Mouse (Mus musculus): ENCODE data around the gene Fam43a. TPM values are rescaled to one million over a fixed set of nuclear protein-coding genes. Genes with fewer than 3 reads are reported as not detected.

Gene Fam43a
- polyA plus RNA-seq (2016; fragmentation: Nextera tagmentation; extraction: Ambion mirVana), result 11.4 TPM in 2 replicates

DNA sequence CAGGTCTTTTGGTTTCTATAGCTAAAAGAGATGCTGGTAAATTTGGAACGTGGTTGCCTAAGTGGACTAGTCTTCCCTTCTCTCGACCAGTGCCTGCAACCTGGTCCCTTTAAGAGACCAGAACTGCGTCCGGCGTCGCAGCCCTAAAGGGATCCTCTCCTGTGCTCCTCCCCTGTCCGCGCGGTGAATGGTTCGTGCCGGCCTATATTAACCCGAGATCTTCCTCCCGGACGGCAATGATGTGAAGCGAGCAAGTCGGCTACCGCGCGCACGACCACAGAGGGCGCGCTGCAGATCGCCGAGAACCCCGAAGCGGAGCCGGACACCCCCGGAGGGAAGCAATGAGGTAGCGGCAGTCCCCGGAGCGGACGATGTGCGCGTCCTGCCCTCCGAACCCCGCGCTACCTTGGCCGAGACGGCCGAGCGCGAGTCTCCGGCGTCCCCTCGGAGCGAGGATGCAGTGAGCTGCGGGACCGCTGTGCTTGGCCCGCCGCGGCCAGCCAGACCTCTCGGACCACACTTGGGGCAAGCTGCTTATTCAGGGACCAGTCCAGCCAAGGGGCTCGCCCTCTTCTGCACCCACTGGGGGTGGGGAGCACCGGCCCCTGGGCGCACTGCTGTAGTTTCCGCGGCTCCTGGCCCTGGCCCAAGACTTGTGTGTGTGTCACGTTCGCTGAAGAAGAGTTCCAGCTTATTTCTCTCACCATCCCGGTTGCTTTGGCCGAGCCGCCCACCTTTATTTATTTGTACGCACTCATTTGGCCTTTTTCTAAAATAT, at the start of gene Fam43a:
Fam43a (plus strand) TSS at position 233 of the 778 bp plus-strand sequence.
- no peaks in the 10 kb centered on the region for H3K9me3 ChIP-seq (replicated peaks)
- no peaks in the 10 kb centered on the region for H3K36me3 ChIP-seq
- peak; percentile 92 for DNase-seq (ENCODE audit: low spot score)
- peak within 1 kb of the TSS; percentile 73 for H3K27ac ChIP-seq (replicated peaks)
- WGBS, result under 1% methylated on average over 63 of the region's 63 CpGs
- H3K4me1 ChIP-seq, result peaks cover 63% of the 10 kb centered on the region
- peak within 1 kb of the TSS; percentile 63 for H3K4me3 ChIP-seq
- H3K27me3 ChIP-seq (ENCODE audit: low read depth, poor library complexity, severe bottlenecking), result peaks cover 64% of the 10 kb centered on the region

DNA sequence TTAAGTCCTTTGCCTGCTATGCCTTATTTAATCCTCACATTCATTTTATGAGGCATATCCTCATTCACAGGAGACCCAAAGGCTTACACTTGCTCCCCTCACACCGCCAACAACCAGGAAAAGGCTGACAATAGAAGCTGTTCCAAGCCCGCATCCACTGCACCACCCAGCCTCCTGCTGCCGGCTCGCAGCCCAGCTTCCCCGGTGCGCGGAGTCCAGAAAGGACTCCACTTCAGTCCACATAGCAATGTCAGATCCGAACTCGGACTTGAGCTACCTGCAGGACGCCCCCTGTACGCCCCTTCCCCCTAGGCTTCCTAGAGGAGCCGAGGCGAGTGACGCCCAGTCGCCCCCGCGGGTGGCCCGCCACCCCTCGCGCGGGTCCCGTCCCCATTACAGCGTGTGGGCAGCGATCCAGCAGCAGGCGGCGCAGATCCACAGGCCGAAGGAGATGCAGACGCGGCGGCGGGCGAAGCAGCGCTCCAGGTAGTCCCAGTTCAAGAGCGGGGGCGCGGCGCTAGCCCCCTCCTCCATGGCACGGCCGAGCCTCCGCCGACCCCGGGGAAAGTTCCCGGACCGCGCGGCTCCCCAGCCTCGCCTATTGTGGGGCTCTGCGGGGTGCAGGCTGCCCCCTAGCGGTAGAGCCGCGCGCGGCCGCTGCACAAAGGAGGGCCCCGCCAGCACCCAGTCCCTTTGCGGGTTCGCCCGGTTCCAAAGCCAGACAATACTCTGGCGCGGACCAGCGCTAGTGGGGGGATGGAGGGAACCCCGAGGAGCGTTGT, 49.4 kb upstream of the Fam43a start:
- under 1% methylated on average over 63 of the region's 63 CpGs for WGBS
- peaks cover 8% of the 10 kb centered on the region; the same call in 1 of the 2 replicates for H3K9me3 ChIP-seq (replicated peaks)

DNA sequence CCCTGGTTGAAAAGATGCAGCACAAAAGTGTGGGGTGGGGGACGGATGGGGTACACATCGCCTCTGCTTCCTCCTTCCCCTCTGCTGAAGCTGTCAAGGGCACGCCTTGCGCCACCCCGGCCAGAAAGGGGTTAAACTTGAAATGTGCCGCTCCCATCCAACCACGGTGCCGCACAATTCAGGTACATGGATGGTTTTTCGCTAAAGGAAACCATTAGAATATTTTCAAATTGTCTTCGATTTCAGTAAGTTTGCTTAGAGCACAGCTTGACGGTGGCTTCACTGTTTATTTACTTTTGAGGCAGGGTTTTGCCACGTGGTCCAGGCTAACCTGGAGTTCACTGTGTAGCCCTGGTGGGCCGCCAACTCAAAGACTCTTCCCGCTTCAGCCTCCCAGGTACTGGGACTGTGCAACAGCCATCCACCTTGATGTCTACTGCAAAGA, 48.8 kb upstream of the Fam43a start, which contains the start of gene Tmem44:
Tmem44 (minus strand) TSS at position 95 of the 445 bp plus-strand sequence.
- peaks cover 9% of the 10 kb centered on the region for H3K27me3 ChIP-seq (ENCODE audit: low read depth, poor library complexity, severe bottlenecking)
- H3K4me3 ChIP-seq, result peak within 1 kb of the TSS; percentile 86
- H3K36me3 ChIP-seq, result peaks cover 27% of the 10 kb centered on the region
- peaks cover 14% of the 10 kb centered on the region; the same call in 1 of the 2 replicates for H3K9me3 ChIP-seq (replicated peaks)
- WGBS, result 8% methylated on average over 14 of the region's 14 CpGs
- no peak for DNase-seq (ENCODE audit: low spot score)
- H3K27ac ChIP-seq (replicated peaks), result peak within 1 kb of the TSS; percentile 97
- peaks cover 25% of the 10 kb centered on the region for H3K4me1 ChIP-seq

More for the DNA sequence above, 49.4 kb upstream of the Fam43a start:
- peak; percentile 88 for DNase-seq (ENCODE audit: low spot score)
- H3K4me1 ChIP-seq, result peaks cover 25% of the 10 kb centered on the region
- H3K36me3 ChIP-seq, result peaks cover 27% of the 10 kb centered on the region
- peak overlapping the region; percentile 97 for H3K27ac ChIP-seq (replicated peaks)
- H3K27me3 ChIP-seq (ENCODE audit: low read depth, poor library complexity, severe bottlenecking), result peaks cover 9% of the 10 kb centered on the region
- H3K4me3 ChIP-seq, result peak overlapping the region; percentile 86

DNA sequence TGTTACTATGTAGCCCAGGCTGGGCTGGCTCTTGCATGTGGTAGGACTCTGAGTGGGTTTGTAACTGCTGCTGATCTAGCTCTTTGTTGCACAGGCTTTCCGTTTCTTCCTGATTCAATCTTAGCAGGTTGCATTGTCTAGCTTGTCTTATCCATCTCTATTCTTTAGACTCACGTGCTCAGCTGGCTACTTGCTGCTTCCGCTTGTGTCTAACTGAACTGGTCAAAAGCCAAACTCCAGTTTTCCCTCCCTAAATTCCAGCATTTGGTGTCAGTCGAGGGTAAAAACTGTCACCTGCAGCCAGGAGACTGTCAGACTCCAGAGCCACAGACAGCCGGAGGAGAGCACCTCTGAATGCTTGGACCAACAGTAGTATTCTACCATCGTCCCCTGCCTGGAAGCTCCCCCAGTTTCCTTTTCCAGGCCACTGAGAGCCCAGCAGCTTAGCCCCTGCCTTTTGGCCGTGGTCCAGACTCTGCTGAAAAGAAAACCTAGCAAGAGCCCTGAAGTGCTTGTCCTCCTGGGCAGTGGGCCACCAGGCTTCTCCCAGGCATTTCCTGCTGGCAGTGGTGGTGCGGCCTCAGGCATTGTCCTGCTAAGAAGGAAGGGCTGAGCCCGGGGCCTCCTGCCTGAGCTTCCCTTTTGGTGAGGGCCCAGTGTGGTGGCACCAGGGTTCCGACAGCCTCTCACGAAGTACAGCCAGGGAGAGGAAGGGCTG, 46.7 kb upstream of the Fam43a start:
- Histone ChIP-seq H3K36me3 (peaks cover 31% of the 10 kb centered on the region), H3K27ac (replicated peaks) (0 out of 2 replicates have a peak overlapping the region, but pooled peaks have one; percentile 24), H3K27me3 (ENCODE audit: low read depth, poor library complexity, severe bottlenecking) (peaks cover 9% of the 10 kb centered on the region), H3K9me3 (replicated peaks) (peaks cover 30% of the 10 kb centered on the region; the same call in 1 of the 2 replicates), H3K4me1 (peaks cover 25% of the 10 kb centered on the region), H3K4me3 (no peak overlapping the region)
- 43% methylated on average over 11 of the region's 11 CpGs for WGBS
- no peak for DNase-seq (ENCODE audit: low spot score)

DNA sequence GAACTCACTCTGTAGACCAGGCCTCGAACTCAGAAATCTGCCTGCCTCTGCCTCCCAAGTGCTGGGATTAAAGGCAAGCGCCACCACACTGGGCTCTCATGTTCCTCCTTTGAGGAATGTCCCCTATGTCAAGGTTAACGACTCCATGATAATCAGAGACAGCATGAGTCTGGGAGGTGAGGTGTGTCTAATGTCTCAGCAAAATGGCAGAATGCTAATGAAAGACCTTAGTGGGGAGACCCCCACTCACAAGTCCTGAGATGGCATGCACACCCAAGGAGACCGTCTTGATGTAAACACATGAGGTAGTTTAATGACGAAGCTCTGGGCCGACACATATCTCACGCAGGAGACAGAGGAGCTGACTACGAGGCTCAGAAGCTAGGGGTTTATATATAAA, 45.4 kb upstream of the Fam43a start:
- Histone ChIP-seq H3K36me3 (peaks cover 44% of the 10 kb centered on the region), H3K4me1 (peaks cover 22% of the 10 kb centered on the region), H3K27me3 (ENCODE audit: low read depth, poor library complexity, severe bottlenecking) (peaks cover 6% of the 10 kb centered on the region), H3K9me3 (replicated peaks) (peaks cover 30% of the 10 kb centered on the region; the same call in 1 of the 2 replicates), H3K27ac (replicated peaks) (no peak overlapping the region), H3K4me3 (no peak overlapping the region)
- DNase-seq (ENCODE audit: low spot score), result no peak
- 97% methylated on average over 8 of the region's 8 CpGs for WGBS

DNA sequence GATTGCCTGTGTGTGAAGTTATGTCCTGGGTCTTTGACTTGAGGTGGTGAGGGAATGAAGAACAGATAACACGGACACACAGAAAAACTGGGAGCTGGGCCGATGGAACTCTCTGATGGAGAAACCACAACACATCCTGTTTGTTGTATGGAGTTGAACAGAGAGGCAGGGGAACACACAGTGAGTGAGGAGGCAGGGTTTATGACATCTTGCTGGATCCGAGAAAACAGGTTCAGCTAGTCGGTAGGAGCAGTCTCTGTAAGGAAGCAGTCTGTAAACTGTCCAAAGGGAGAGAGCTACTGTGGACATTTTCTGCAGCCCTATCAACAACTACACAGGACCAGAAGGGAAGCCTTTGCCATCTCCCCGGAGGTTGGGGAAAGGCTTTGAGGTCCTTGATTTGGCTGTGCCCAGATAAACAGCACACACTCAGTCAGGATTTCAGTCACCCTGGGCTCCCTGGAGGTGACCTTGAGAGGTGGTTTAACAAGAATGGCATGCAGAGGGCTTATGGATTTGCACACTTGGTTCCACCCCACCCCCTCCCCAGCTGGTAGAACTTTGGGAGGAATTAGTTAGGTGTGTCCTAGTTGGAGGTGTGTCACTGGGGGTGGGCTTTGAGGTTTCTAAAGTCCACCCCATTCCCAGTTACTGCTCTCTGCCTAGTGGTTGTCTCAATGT, 40.1 kb upstream of the Fam43a start:
- H3K36me3 ChIP-seq, result peaks cover 98% of the 10 kb centered on the region
- H3K4me1 ChIP-seq, result no peaks in the 10 kb centered on the region
- no peak overlapping the region for H3K27ac ChIP-seq (replicated peaks)
- peaks cover 27% of the 10 kb centered on the region; the same call in 1 of the 2 replicates for H3K9me3 ChIP-seq (replicated peaks)
- DNase-seq (ENCODE audit: low spot score), result no peak
- 94% methylated on average over 5 of the region's 5 CpGs for WGBS
- H3K4me3 ChIP-seq, result no peak overlapping the region
- H3K27me3 ChIP-seq (ENCODE audit: low read depth, poor library complexity, severe bottlenecking), result no peaks in the 10 kb centered on the region

DNA sequence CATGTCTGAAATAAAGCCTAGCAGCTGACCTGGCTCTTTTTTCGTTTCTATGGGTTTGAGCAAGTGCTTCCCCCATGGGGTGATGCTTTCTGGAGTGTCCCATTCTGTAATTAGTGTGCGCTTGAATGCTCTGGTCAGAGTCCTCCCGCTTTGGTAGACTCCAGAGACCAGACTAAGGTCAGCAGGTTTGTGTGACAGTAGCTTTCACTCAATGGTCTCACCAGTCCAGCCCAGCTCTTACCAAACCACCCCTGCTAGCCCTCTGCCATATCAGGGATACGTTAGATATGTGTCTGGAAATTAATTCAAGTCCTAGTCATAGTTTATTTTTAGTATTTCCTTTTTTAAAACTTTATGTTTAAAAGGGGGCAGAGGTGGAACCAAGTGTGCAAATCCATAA, 38.9 kb upstream of the Fam43a start:
- H3K9me3 ChIP-seq (replicated peaks), result peaks cover 18% of the 10 kb centered on the region; the same call in 1 of the 2 replicates
- DNase-seq (ENCODE audit: low spot score), result no peak
- 93% methylated on average over 4 of the region's 4 CpGs for WGBS
- no peak overlapping the region for H3K27ac ChIP-seq (replicated peaks)
- no peaks in the 10 kb centered on the region for H3K4me1 ChIP-seq
- no peaks in the 10 kb centered on the region for H3K27me3 ChIP-seq (ENCODE audit: low read depth, poor library complexity, severe bottlenecking)
- peaks cover 100% of the 10 kb centered on the region for H3K36me3 ChIP-seq
- no peak overlapping the region for H3K4me3 ChIP-seq

DNA sequence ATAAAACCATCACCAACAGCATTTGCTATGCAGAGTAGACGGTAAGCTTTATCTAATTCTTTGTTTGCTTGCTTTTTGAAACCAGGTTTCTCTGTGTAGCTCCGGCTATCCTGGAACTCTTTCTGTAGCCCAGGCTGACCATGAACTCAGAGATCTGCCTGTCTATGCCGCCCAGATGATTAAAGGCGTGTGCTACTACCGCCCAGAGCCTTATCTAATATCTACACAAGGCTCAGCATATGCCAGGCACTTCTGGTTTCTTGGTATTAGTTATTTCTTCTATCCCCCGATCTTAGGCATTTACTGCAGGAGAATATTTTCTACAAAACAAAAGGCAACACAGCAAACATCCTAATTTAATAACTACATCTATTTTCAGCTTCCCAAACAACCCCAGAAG, 33.9 kb upstream of the Fam43a start:
- DNase-seq (ENCODE audit: low spot score), result no peak
- Histone ChIP-seq H3K4me1 (no peaks in the 10 kb centered on the region), H3K9me3 (replicated peaks) (no peaks in the 10 kb centered on the region), H3K4me3 (no peak overlapping the region), H3K36me3 (peaks cover 100% of the 10 kb centered on the region), H3K27ac (replicated peaks) (no peak overlapping the region), H3K27me3 (ENCODE audit: low read depth, poor library complexity, severe bottlenecking) (no peaks in the 10 kb centered on the region)
- 95% methylated on average over 6 of the region's 6 CpGs for WGBS

DNA sequence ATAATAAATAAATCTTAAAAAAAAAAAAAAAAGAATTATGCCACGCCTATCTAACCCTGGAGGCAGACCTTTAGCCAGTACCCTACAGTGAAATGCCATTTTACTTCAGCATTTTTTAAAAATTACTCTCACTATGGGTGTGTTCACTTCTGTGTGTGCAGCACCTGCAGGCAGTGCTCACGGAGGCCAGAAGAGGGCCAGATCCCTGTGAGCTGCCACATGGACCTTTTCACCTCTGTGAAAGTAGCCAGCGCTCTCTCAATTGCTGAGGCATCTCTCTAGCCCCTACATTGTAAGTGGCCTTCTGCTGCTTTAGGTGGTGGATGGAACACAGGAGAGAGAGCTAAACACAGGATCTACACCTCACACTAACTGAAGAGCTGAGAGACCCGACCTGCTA, 29.4 kb upstream of the Fam43a start:
- peaks cover 100% of the 10 kb centered on the region for H3K36me3 ChIP-seq

DNA sequence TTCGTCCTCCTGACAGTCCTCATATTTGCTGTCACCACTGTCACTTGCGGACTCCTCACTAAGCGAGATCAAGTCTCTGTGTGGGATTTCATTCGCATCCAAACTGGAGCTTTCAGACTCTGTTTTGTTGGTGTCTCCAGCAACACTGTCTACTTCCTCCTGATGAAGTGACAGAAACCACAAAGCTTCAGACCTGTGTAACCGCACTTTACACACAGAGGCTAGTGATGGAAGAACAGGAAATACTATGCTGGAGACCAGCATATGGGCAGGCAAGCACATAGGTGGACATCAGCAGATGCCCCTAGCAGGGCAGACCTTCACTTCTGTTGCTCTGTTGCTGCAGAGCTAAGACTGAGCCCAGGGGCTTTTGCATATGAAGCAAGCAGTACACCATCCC, 28.1 kb upstream of the Fam43a start:
- 93% methylated on average over 5 of the region's 5 CpGs for WGBS
- Histone ChIP-seq H3K9me3 (replicated peaks) (no peaks in the 10 kb centered on the region), H3K4me3 (no peak overlapping the region), H3K36me3 (peaks cover 100% of the 10 kb centered on the region), H3K27me3 (ENCODE audit: low read depth, poor library complexity, severe bottlenecking) (no peaks in the 10 kb centered on the region), H3K27ac (replicated peaks) (no peak overlapping the region), H3K4me1 (no peaks in the 10 kb centered on the region)
- no peak for DNase-seq (ENCODE audit: low spot score)

More for the DNA sequence above, 29.4 kb upstream of the Fam43a start:
- 93% methylated on average over 4 of the region's 4 CpGs for WGBS
- H3K9me3 ChIP-seq (replicated peaks), result no peaks in the 10 kb centered on the region
- H3K27ac ChIP-seq (replicated peaks), result no peak overlapping the region
- H3K4me1 ChIP-seq, result no peaks in the 10 kb centered on the region
- DNase-seq (ENCODE audit: low spot score), result no peak
- no peaks in the 10 kb centered on the region for H3K27me3 ChIP-seq (ENCODE audit: low read depth, poor library complexity, severe bottlenecking)
- H3K4me3 ChIP-seq, result no peak overlapping the region

DNA sequence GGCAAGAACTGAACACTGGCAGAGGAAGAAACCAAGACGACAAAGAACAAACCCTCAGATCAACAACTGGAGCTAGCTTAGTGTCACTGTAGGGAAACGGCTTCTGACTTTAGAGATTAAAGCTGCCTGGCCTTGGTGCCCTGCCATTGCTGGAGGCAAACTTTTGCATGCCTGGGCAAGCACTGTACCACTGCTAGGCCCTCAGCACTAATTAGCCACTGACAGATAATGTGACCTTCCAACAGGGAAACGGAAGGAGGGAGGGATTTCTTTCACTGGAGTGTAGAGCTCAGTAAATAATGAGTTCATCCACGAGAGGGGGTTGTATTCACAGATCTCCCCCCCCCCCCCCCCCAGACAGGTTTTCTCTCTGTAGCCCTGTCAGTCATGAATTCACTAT, 27.3 kb upstream of the Fam43a start:
- Histone ChIP-seq H3K27me3 (ENCODE audit: low read depth, poor library complexity, severe bottlenecking) (no peaks in the 10 kb centered on the region), H3K4me3 (no peak overlapping the region), H3K36me3 (peaks cover 100% of the 10 kb centered on the region), H3K9me3 (replicated peaks) (no peaks in the 10 kb centered on the region), H3K27ac (replicated peaks) (no peak overlapping the region), H3K4me1 (no peaks in the 10 kb centered on the region)
- no peak for DNase-seq (ENCODE audit: low spot score)
- WGBS, result 72% methylated on average over 4 of the region's 4 CpGs

DNA sequence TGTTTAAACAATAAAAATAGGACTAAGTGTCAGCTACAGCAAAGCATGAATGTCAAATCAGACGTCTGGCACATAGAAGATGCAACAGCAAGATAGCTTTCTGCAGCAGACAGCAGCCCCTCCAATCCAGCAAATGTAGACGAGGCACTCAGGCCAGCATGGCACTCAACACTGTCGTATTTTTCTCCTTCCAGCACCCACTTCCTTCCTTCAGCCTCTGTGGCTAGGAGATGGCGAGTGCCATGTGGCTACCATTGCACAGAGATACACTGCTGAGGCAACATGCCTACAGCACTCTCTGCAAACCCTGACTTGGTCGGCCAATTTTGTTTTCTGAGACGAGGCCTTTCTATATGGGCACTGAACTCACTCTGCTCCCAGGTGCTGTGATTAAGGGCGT, 23.7 kb upstream of the Fam43a start:
- H3K36me3 ChIP-seq, result peaks cover 100% of the 10 kb centered on the region
- WGBS, result 84% methylated on average over 7 of the region's 7 CpGs

More for the DNA sequence above, 23.7 kb upstream of the Fam43a start:
- Histone ChIP-seq H3K4me3 (no peak overlapping the region), H3K27me3 (ENCODE audit: low read depth, poor library complexity, severe bottlenecking) (no peaks in the 10 kb centered on the region), H3K9me3 (replicated peaks) (no peaks in the 10 kb centered on the region), H3K27ac (replicated peaks) (no peak overlapping the region), H3K4me1 (no peaks in the 10 kb centered on the region)
- no peak for DNase-seq (ENCODE audit: low spot score)

Data from midbrain, embryonic 10.5 days (tissue).